Mouse (Mus musculus) adrenal gland, adult 8-10 months (tissue): ENCODE measurements around the gene Ercc8. TPM values are rescaled to one million over a fixed set of nuclear protein-coding genes. Genes with fewer than 3 reads are reported as not detected.

Experiments used
- DNase-seq: peaks from one replicate; pipeline ENCODE4 v3.0.0; 2022
- total RNA-seq, 4 experiments: library from RNA; stranded (reverse); gene quantifications; 2 replicates each; pipeline ENCODE4 v1.2.4; 2022

Ercc8 gene
- total RNA-seq, 4 experiments from 2014 or later: 6.9 to 12.0 (median 11.3) TPM

GRCm38 (mm10) chr13:108157732-108158464 lies 633 bp upstream of the Ercc8 start:
- DNase-seq: no peak

GRCm38 (mm10) chr13:108159241-108159575 lies 677 bp downstream of the Ercc8 start:
- DNase-seq: no peak

- no peak for DNase-seq
These were observed 1.4 kb downstream of the Ercc8 start for GRCm38 (mm10) chr13:108159963-108160362.

- DNase-seq: no peak
These were observed 5.4 kb downstream of the Ercc8 start for GRCm38 (mm10) chr13:108163912-108164311.

GRCm38 (mm10) chr13:108164621-108165020 lies 6.1 kb downstream of the Ercc8 start:
- DNase-seq: no peak

- no peak for DNase-seq
These were observed 11.5 kb downstream of the Ercc8 start for GRCm38 (mm10) chr13:108170002-108170401.

- no peak for DNase-seq
These were observed 12.0 kb downstream of the Ercc8 start for GRCm38 (mm10) chr13:108170511-108170910.

GRCm38 (mm10) chr13:108179618-108180017 lies 21.1 kb downstream of the Ercc8 start:
- no peak for DNase-seq

- no peak for DNase-seq
These were observed 22.3 kb downstream of the Ercc8 start for GRCm38 (mm10) chr13:108180821-108181220.

GRCm38 (mm10) chr13:108184743-108185255 lies 26.3 kb downstream of the Ercc8 start:
- no peak for DNase-seq

GRCm38 (mm10) chr13:108185530-108185929 lies 27.0 kb downstream of the Ercc8 start:
- DNase-seq: no peak

- no peak for DNase-seq
These were observed 29.5 kb downstream of the Ercc8 start for GRCm38 (mm10) chr13:108187994-108188393.

GRCm38 (mm10) chr13:108191074-108191720 lies 32.7 kb downstream of the Ercc8 start:
- DNase-seq: peak; percentile 10

GRCm38 (mm10) chr13:108195474-108195873 lies 36.9 kb downstream of the Ercc8 start:
- DNase-seq: no peak

GRCm38 (mm10) chr13:108204857-108205256 lies 46.3 kb downstream of the Ercc8 start:
- no peak for DNase-seq

GRCm38 (mm10) chr13:108207447-108207846 lies 48.9 kb downstream of the Ercc8 start:
- DNase-seq: no peak

- no peak for DNase-seq
These were observed 49.6 kb downstream of the Ercc8 start for GRCm38 (mm10) chr13:108208090-108208489.

- no peak for DNase-seq
These were observed 52.4 kb downstream of the Ercc8 start for GRCm38 (mm10) chr13:108210960-108211359.

GRCm38 (mm10) chr13:108212397-108213018 lies 54.0 kb downstream of the Ercc8 start:
- DNase-seq: no peak

- peak; percentile 51 for DNase-seq
These were observed 55.6 kb downstream of the Ercc8 start, which contains the start of gene Elovl7 for GRCm38 (mm10) chr13:108214081-108214484. Gene Elovl7 (plus strand): TSS chr13:108214404.

- DNase-seq: peak; percentile 17
These were observed 56.1 kb downstream of the Ercc8 start for GRCm38 (mm10) chr13:108214485-108215107.

GRCm38 (mm10) chr13:108215231-108215780 lies 56.8 kb downstream of the Ercc8 start:
- no peak for DNase-seq

- DNase-seq: no peak
These were observed 61.2 kb downstream of the Ercc8 start for GRCm38 (mm10) chr13:108219773-108220172.
